Mouse (Mus musculus) forebrain, postnatal 0 days (tissue): ENCODE results near the gene Sgpp2. TPM values are rescaled to one million over a fixed set of nuclear protein-coding genes. Genes with fewer than 3 reads are reported as not detected.
A peak's percentile ranks its signal among the peaks of the same experiment; 100 is the strongest.

Experiments used
- ATAC-seq: fragments of 200-750 bp; cut with Nextera tagmentation; 2 replicates; pipeline ENCODE4 v1.8.0; 2017; ENCODE audit warnings: mild to moderate bottlenecking, moderate library complexity
- DNase-seq: peaks from one replicate; pipeline ENCODE4 v3.0.0-alpha.2; 2015
- H3K27ac ChIP-seq: fragments of 300-500 bp; sonication (generic); 2 replicates; pipeline ENCODE4 v1.5.1; 2014; ENCODE audit warnings: low read depth, mild to moderate bottlenecking, antibody characterized with exemption, low read length, moderate library complexity, mixed read lengths
- H3K27me3 ChIP-seq: fragments of 300-500 bp; sonication (generic); 2 replicates; pipeline ENCODE4 v1.6.1; 2014; ENCODE audit warnings: mild to moderate bottlenecking, low read length, mixed read lengths; ENCODE audit not compliant: insufficient read depth
- H3K36me3 ChIP-seq: fragments of 300-500 bp; sonication (generic); 2 replicates; pipeline ENCODE4 v1.6.1; 2014; ENCODE audit warnings: mild to moderate bottlenecking, moderate library complexity; ENCODE audit not compliant: insufficient read depth
- H3K4me1 ChIP-seq: fragments of 300-500 bp; sonication (generic); 2 replicates; pipeline ENCODE4 v1.6.1; 2014; ENCODE audit warnings: antibody characterized with exemption; ENCODE audit not compliant: insufficient read depth
- H3K4me2 ChIP-seq: fragments of 300-500 bp; sonication (generic); 2 replicates; pipeline ENCODE4 v1.6.1; 2014; ENCODE audit warnings: low read depth, mild to moderate bottlenecking, moderate library complexity
- H3K4me3 ChIP-seq: fragments of 300-500 bp; sonication (generic); 2 replicates; pipeline ENCODE4 v1.5.1; 2014; ENCODE audit warnings: low read depth, low read length, mixed read lengths
- H3K9ac ChIP-seq: fragments of 300-500 bp; sonication (generic); 2 replicates; pipeline ENCODE4 v1.6.1; 2014; ENCODE audit warnings: mild to moderate bottlenecking
- H3K9me3 ChIP-seq: fragments of 300-500 bp; sonication (generic); 2 replicates; pipeline ENCODE4 v1.6.1; 2016; ENCODE audit warnings: low read length
- CTCF ChIP-seq: sonication (generic); IDR thresholded peaks from 2 replicates; pipeline ENCODE4 v1.5.1; 2016; ENCODE audit warnings: antibody characterized with exemption, control low read depth, low read depth
- WGBS: fragments of 180-500 bp; shearing (Covaris S2); extraction: QIAGEN DNeasy Blood & Tissue Kit; methylation state at CpG from one replicate; pipeline ENCODE4 v1.1.7; 2014; 5-methylcytosine and 5-hydroxymethylcytosine counted together
- polyA plus RNA-seq: library from polyadenylated mRNA; unstranded; fragments of >200 nt; fragmentation: Nextera tagmentation; extraction: Ambion mirVana; gene quantifications from 2 replicates; pipeline ENCODE4 v1.2.1, GENCODE M21; 2015
- total RNA-seq: library from RNA; depleted of rRNA; stranded (reverse); fragments of >200 nt; gene quantifications from 2 replicates; pipeline ENCODE4 v1.2.3, GENCODE M21; 2014; rRNA removed

Gene Sgpp2
- total RNA-seq (0.67 and 1.2 TPM in 2 replicates), polyA plus RNA-seq (0.40 and 0.84 TPM in 2 replicates)

GRCm38 (mm10) chr1:78310021-78310752 is at the start of gene Sgpp2:
TSS of gene Sgpp2 (plus strand) at chr1:78310345.
- Histone ChIP-seq H3K27me3 (peaks cover 43% of the 10 kb centered on the region), H3K9me3 (no peaks in the 10 kb centered on the region), H3K36me3 (no peaks in the 10 kb centered on the region), H3K4me1 (peaks cover 10% of the 10 kb centered on the region), H3K27ac (no peak within 1 kb of the TSS), H3K9ac (peak within 1 kb of the TSS; percentile 49), H3K4me2 (peak within 1 kb of the TSS; percentile 99), H3K4me3 (peak within 1 kb of the TSS; percentile 51)
- ATAC-seq, result 0 out of 2 replicates have a peak, but pooled peaks have one; percentile 12
- no peak for TF ChIP-seq CTCF
- DNase-seq, result peak; percentile 19
- 2% methylated on average over 67 of the region's 68 CpGs for WGBS

DNA sequence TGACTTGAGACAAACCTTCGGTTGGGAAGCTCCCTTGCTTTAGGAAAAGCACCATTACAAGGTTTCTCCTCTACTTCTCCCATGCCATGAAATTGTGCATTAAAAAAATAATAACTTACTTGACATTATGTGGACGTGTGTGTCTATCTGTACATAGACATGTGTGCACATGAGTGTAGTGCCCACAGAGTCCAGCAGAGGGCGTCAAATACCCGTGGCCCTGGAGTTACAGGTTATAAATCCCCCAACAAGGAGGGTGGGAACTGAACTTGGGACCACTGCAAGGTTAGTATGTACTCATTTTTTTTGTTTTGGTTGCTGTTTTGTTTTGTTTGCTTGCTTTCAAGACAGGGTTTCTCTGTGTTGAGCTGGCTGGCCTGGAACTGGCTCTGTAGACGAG is 42.6 kb upstream of the Sgpp2 start:
- no peaks in the 10 kb centered on the region for H3K36me3 ChIP-seq
- WGBS, result 68% methylated on average over 5 of the region's 5 CpGs
- H3K27me3 ChIP-seq, result no peaks in the 10 kb centered on the region
- no peak overlapping the region for H3K27ac ChIP-seq
- ATAC-seq (no peak), DNase-seq (no peak)
- no peak for TF ChIP-seq CTCF
- no peaks in the 10 kb centered on the region for H3K9me3 ChIP-seq
- no peak overlapping the region for H3K9ac ChIP-seq
- H3K4me3 ChIP-seq, result no peak overlapping the region
- no peaks in the 10 kb centered on the region for H3K4me1 ChIP-seq
- H3K4me2 ChIP-seq, result no peak overlapping the region

- Histone ChIP-seq H3K4me1 (no peaks in the 10 kb centered on the region), H3K27ac (no peak overlapping the region), H3K36me3 (no peaks in the 10 kb centered on the region), H3K4me2 (no peak overlapping the region), H3K27me3 (no peaks in the 10 kb centered on the region), H3K9me3 (no peaks in the 10 kb centered on the region), H3K4me3 (no peak overlapping the region), H3K9ac (no peak overlapping the region)
- DNase-seq (no peak), ATAC-seq (no peak)
- no peak for TF ChIP-seq CTCF
- 86% methylated on average over 3 of the region's 3 CpGs for WGBS
These were observed 37.2 kb upstream of the Sgpp2 start for GRCm38 (mm10) chr1:78272915-78273314.

DNA sequence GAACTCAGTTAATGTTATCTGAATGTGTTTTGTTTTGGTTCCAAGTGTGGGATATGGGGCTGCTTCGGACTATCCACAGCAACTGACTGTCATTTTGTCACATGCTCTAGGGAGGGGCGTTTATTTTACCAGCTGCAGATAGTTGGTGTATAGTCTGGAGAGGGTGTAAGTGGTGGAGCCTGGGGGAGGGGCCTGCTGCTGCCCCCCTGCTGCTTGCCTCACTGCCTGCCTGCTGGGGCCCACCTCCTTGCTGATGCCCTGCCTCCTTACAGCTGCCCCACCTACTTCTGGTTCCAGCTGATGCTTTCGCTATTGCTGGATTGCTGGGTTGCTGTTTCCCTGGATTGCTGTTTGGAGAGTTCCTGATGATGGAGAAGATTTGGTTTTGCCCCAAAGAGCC is 31.0 kb upstream of the Sgpp2 start:
- no peak for TF ChIP-seq CTCF
- H3K9ac ChIP-seq, result no peak overlapping the region
- DNase-seq, result no peak
- ATAC-seq, result no peak
- H3K4me1 ChIP-seq, result no peaks in the 10 kb centered on the region
- no peaks in the 10 kb centered on the region for H3K27me3 ChIP-seq
- no peaks in the 10 kb centered on the region for H3K36me3 ChIP-seq
- WGBS, result 45% methylated on average over 3 of the region's 3 CpGs
- no peak overlapping the region for H3K27ac ChIP-seq
- H3K9me3 ChIP-seq, result no peaks in the 10 kb centered on the region
- H3K4me3 ChIP-seq, result no peak overlapping the region
- H3K4me2 ChIP-seq, result no peak overlapping the region

DNA sequence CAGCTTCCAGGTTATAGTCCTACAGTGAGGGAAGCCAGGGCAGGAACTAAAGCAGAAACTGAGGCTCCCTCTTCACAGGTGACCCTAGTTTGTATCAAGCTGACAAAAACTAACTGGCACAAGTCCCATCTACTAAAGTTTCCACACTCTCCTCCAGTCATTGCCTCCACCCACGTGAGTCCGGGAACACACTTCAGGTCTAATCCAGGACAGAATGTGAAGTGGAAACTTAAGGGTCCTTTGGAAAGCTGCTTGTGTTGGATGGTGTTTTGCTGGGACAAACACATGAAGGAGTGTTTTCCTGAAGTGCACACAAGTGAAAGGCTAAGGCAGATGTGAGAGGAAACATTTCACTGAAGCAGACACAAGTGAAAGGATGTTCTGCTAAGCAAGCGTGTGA is 17.7 kb upstream of the Sgpp2 start:
- Histone ChIP-seq H3K4me3 (no peak overlapping the region), H3K36me3 (no peaks in the 10 kb centered on the region), H3K9me3 (no peaks in the 10 kb centered on the region), H3K27ac (no peak overlapping the region), H3K4me2 (no peak overlapping the region), H3K27me3 (no peaks in the 10 kb centered on the region), H3K9ac (no peak overlapping the region), H3K4me1 (no peaks in the 10 kb centered on the region)
- 88% methylated on average over 3 of the region's 3 CpGs for WGBS
- ATAC-seq (no peak), DNase-seq (no peak)
- no peak for TF ChIP-seq CTCF

DNA sequence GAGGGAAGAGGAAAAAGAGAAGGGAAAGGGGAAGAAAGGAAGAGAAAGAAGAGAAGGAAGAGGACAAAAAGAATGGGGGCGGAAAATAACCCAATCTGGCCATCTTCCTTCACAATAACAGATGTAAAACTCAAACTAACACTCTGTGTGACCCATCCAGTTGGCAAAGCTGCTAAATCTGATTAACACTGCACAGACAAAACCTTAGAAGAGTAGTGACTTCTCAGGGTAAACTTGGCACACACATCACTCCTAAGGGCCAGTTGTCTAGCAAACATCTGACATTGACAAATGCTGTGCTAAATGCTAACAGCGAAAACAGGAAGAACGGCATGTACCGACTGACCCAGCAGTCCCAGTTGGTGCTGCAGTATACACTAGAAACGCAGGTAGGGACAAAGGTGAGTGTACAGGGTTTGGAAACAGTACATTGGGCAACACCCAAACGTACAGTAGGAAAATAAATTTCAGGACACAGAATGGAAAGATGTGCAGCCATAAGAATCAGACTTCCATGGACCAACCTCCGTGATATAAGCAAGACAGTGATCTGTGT is 10.4 kb upstream of the Sgpp2 start:
- H3K4me2 ChIP-seq, result no peak overlapping the region
- no peak overlapping the region for H3K27ac ChIP-seq
- WGBS, result 83% methylated on average over 7 of the region's 7 CpGs
- no peak overlapping the region for H3K9ac ChIP-seq
- no peaks in the 10 kb centered on the region for H3K27me3 ChIP-seq
- no peak for ATAC-seq
- no peak overlapping the region for H3K4me3 ChIP-seq
- H3K9me3 ChIP-seq, result no peaks in the 10 kb centered on the region
- DNase-seq, result no peak
- TF ChIP-seq CTCF, result no peak
- H3K4me1 ChIP-seq, result no peaks in the 10 kb centered on the region
- no peaks in the 10 kb centered on the region for H3K36me3 ChIP-seq

- Histone ChIP-seq H3K9ac (no peak overlapping the region), H3K4me2 (no peak overlapping the region), H3K27me3 (peaks cover 43% of the 10 kb centered on the region), H3K27ac (no peak overlapping the region), H3K4me1 (peaks cover 10% of the 10 kb centered on the region), H3K36me3 (no peaks in the 10 kb centered on the region), H3K9me3 (no peaks in the 10 kb centered on the region), H3K4me3 (no peak overlapping the region)
- ATAC-seq (no peak), DNase-seq (no peak)
- TF ChIP-seq CTCF, result no peak
- WGBS, result 82% methylated on average over 1 of the region's 1 CpGs
These were observed 1.5 kb upstream of the Sgpp2 start for GRCm38 (mm10) chr1:78308688-78309087.
